Comparison of ENCODE assay signal across 8 mouse cellular contexts in genomic region chr5:104432886-104433285, GRCm38 (mm10). TPM values are rescaled to one million over a fixed set of nuclear protein-coding genes. Genes with fewer than 3 reads are reported as not detected.
DNase-seq lines count a peak whose midpoint lies in the region; ATAC-seq and TF ChIP-seq lines count a peak whose summit lies in the region.

No protein-coding gene starts in this region.

- H3K27me3 ChIP-seq in forebrain, postnatal 0 days (ENCODE audit: insufficient read depth, low read length) = no peaks in the 10 kb centered on the region
- H3K27me3 ChIP-seq in forebrain, embryonic 14.5 days (replicated peaks; ENCODE audit: control insufficient read depth, insufficient read depth, low read length) = no peaks in the 10 kb centered on the region
- H3K27me3 ChIP-seq in forebrain, embryonic 15.5 days = no peaks in the 10 kb centered on the region

- H3K4me1 ChIP-seq in forebrain, postnatal 0 days (ENCODE audit: insufficient read depth) = no peaks in the 10 kb centered on the region
- no peaks in the 10 kb centered on the region for H3K4me1 ChIP-seq in forebrain, embryonic 14.5 days (ENCODE audit: control insufficient read depth, insufficient read depth, low read length)
- H3K4me1 ChIP-seq in forebrain, embryonic 15.5 days = 0 out of 2 replicates have a peak, but pooled peaks cover 3% of the 10 kb centered on the region

- no peak overlapping the region for H3K9ac ChIP-seq in forebrain, postnatal 0 days
- no peak overlapping the region for H3K9ac ChIP-seq in forebrain, embryonic 14.5 days (ENCODE audit: low read length)
- no peak overlapping the region for H3K9ac ChIP-seq in forebrain, embryonic 15.5 days (replicated peaks)

- no peak overlapping the region for H3K4me2 ChIP-seq in forebrain, postnatal 0 days (ENCODE audit: low read depth)
- H3K4me2 ChIP-seq in forebrain, embryonic 14.5 days (ENCODE audit: low read length) = no peak overlapping the region
- H3K4me2 ChIP-seq in forebrain, embryonic 15.5 days (replicated peaks) = no peak overlapping the region

- H3K36me3 ChIP-seq in forebrain, postnatal 0 days (ENCODE audit: insufficient read depth) = no peaks in the 10 kb centered on the region
- no peaks in the 10 kb centered on the region for H3K36me3 ChIP-seq in forebrain, embryonic 14.5 days (ENCODE audit: control insufficient read depth, insufficient read depth, low read length)
- no peaks in the 10 kb centered on the region for H3K36me3 ChIP-seq in forebrain, embryonic 15.5 days

- WGBS in forebrain, postnatal 0 days = 39% methylated on average over 12 of the region's 12 CpGs
- WGBS in forebrain, embryonic 14.5 days = 47% methylated on average over 12 of the region's 12 CpGs
- 50% methylated on average over 12 of the region's 12 CpGs for WGBS in forebrain, embryonic 15.5 days

- H3K4me3 ChIP-seq in forebrain, postnatal 0 days (ENCODE audit: low read depth, low read length) = no peak overlapping the region
- H3K4me3 ChIP-seq in forebrain, embryonic 14.5 days (ENCODE audit: low read depth, low read length) = no peak overlapping the region
- H3K4me3 ChIP-seq in forebrain, embryonic 15.5 days = no peak overlapping the region

- peak; percentile 35; the same call in 1 of the 2 replicates for TF ChIP-seq CTCF in forebrain, postnatal 0 days (IDR thresholded peaks at IDR 0.05; ENCODE audit: low read depth)

- no peaks in the 10 kb centered on the region for H3K9me3 ChIP-seq in forebrain, postnatal 0 days (ENCODE audit: low read length)
- no peaks in the 10 kb centered on the region for H3K9me3 ChIP-seq in forebrain, embryonic 14.5 days (replicated peaks; ENCODE audit: control insufficient read depth, low read length)
- H3K9me3 ChIP-seq in forebrain, embryonic 15.5 days = no peaks in the 10 kb centered on the region

- no peak overlapping the region for H3K27ac ChIP-seq in forebrain, postnatal 0 days (ENCODE audit: low read depth, low read length)
- H3K27ac ChIP-seq in forebrain, embryonic 14.5 days (ENCODE audit: low read depth, low read length) = no peak overlapping the region
- no peak overlapping the region for H3K27ac ChIP-seq in forebrain, embryonic 15.5 days (replicated peaks)

- DNase-seq in forebrain, postnatal 0 days = no peak
- DNase-seq in forebrain, embryonic 14.5 days (ENCODE audit: low spot score) = no peak
- DNase-seq in ovary, postnatal 36 days (ENCODE audit: low spot score) = peak; percentile 13
- DNase-seq in ovary, adult 18-20 months (ENCODE audit: low spot score) = no peak
- DNase-seq in heart, postnatal 10 days = peak; percentile 17 to 34
- DNase-seq in lung, postnatal 10 days = peak; percentile 45

- intact Hi-C loops in heart, postnatal 10 days (cut with DNase I) = loop anchor here (2.0 kb wide), 1 partner anchor 88 kb away; no protein-coding TSS in a partner anchor

- no peak for ATAC-seq in forebrain, postnatal 0 days
- no peak for ATAC-seq in forebrain, embryonic 14.5 days
- no peak for ATAC-seq in erythroblast, adult 5-6 weeks (replicated peaks; ENCODE audit: low FRiP score, poor library complexity, severe bottlenecking)
- no peak for ATAC-seq in forebrain, embryonic 15.5 days (replicated peaks)

RNA-seq across cellular contexts. Expression of gene Spp1, which starts 2.0 kb away (rescaled TPM):
- 28.4 and 80.6 TPM in 2 replicates for total RNA-seq in forebrain, postnatal 0 days (2014; rRNA removed)
- polyA plus RNA-seq in forebrain, postnatal 0 days (2015; fragmentation: Nextera tagmentation; extraction: Ambion mirVana) = 60.0 and 67.8 TPM in 2 replicates
- polyA plus RNA-seq in forebrain, embryonic 14.5 days (2014; fragmentation: Nextera tagmentation; extraction: Ambion mirVana) = 11.6 and 17.0 TPM in 2 replicates
- total RNA-seq in heart, postnatal 10 days (2021) = under 1 TPM in 1 of 2 experiments, not detected in 1; 0.17 TPM
- total RNA-seq in erythroblast, adult 5-6 weeks (2015; ENCODE audit: low replicate concordance) = 4.4 and 16.3 TPM in 2 replicates
- total RNA-seq in erythroblast, adult 5-6 weeks (2017; ENCODE audit: low replicate concordance) = 4.9 and 5.9 TPM in 2 replicates
- polyA plus RNA-seq in forebrain, embryonic 15.5 days (2015; fragmentation: Nextera tagmentation; extraction: Ambion mirVana) = 6.7 and 8.9 TPM in 2 replicates

RNA-seq across cellular contexts. Expression of gene Pkd2, which starts 26.4 kb away (rescaled TPM):
- 19.8 and 25.4 TPM in 2 replicates for total RNA-seq in forebrain, postnatal 0 days (2014; rRNA removed)
- polyA plus RNA-seq in forebrain, postnatal 0 days (2015; fragmentation: Nextera tagmentation; extraction: Ambion mirVana) = 4.0 and 6.2 TPM in 2 replicates
- 6.3 and 7.3 TPM in 2 replicates for polyA plus RNA-seq in forebrain, embryonic 14.5 days (2014; fragmentation: Nextera tagmentation; extraction: Ambion mirVana)
- total RNA-seq in heart, postnatal 10 days (2021) = 10 to 100 TPM; 35.3 to 35.9 TPM
- 0.21 and 0.38 TPM in 2 replicates for total RNA-seq in erythroblast, adult 5-6 weeks (2015; ENCODE audit: low replicate concordance)
- total RNA-seq in erythroblast, adult 5-6 weeks (2017; ENCODE audit: low replicate concordance) = 0.26 and 0.84 TPM in 2 replicates
- polyA plus RNA-seq in forebrain, embryonic 15.5 days (2015; fragmentation: Nextera tagmentation; extraction: Ambion mirVana) = 8.2 TPM in 2 replicates

Comparison
In these comparisons a context has a peak if more than half of its experiments do, and no peak if none do; other contexts are left out.
1. DNase-seq: peak in ovary, postnatal 36 days (single experiment), heart, postnatal 10 days (2 of 2) and lung, postnatal 10 days (single experiment); none in forebrain, postnatal 0 days (single experiment), forebrain, embryonic 14.5 days (single experiment) and ovary, adult 18-20 months (single experiment).
2. RNA of gene Spp1, which starts 2.0 kb away (total RNA-seq): 28.4 to 80.6 TPM in forebrain, postnatal 0 days and 4.4 to 16.3 TPM in erythroblast, adult 5-6 weeks; 0.17 TPM in heart, postnatal 10 days; every median in the first group is over 4 times any median in the second.
3. RNA of gene Pkd2, which starts 26.4 kb away (total RNA-seq): 35.3 to 35.9 TPM in heart, postnatal 10 days and 19.8 to 25.4 TPM in forebrain, postnatal 0 days; 0.21 to 0.84 TPM in erythroblast, adult 5-6 weeks; every median in the first group is over 10 times any median in the second.